Mouse (Mus musculus) midbrain, embryonic 12.5 days (tissue): ENCODE measurements at regions not wholly inside any gene's neighbourhood (a gene's known extent, or its start where the extent isn't known, plus 50 kb on each side); places are given as distances from the start of the nearest gene placed in this dataset.

Experiments used
- ATAC-seq: fragments of 200-750 bp; cut with Nextera tagmentation; 2 replicates; pipeline ENCODE4 v1.8.0; 2017; ENCODE audit warnings: low read depth, moderate TSS enrichment, moderate library complexity; ENCODE audit not compliant: low FRiP score
- H3K27ac ChIP-seq: fragments of 300-500 bp; sonication (generic); replicated peaks from 2 replicates; pipeline ENCODE4 v1.5.1; 2016; ENCODE audit warnings: mild to moderate bottlenecking
- H3K27me3 ChIP-seq: fragments of 300-500 bp; sonication (generic); 2 replicates; pipeline ENCODE4 v1.6.1; 2016; ENCODE audit warnings: mild to moderate bottlenecking
- H3K36me3 ChIP-seq: fragments of 300-500 bp; sonication (generic); 2 replicates; pipeline ENCODE4 v1.6.1; 2016
- H3K4me1 ChIP-seq: fragments of 300-500 bp; sonication (generic); 2 replicates; pipeline ENCODE4 v1.6.1; 2016
- H3K4me2 ChIP-seq: fragments of 300-500 bp; sonication (generic); replicated peaks from 2 replicates; pipeline ENCODE4 v1.6.1; 2016; ENCODE audit warnings: mild to moderate bottlenecking, moderate library complexity
- H3K4me3 ChIP-seq: fragments of 300-500 bp; sonication (generic); 2 replicates; pipeline ENCODE4 v1.5.1; 2016; ENCODE audit warnings: mild to moderate bottlenecking
- H3K9ac ChIP-seq: fragments of 300-500 bp; sonication (generic); replicated peaks from 2 replicates; pipeline ENCODE4 v1.6.1; 2016; ENCODE audit warnings: mild to moderate bottlenecking, moderate library complexity
- H3K9me3 ChIP-seq: fragments of 300-500 bp; sonication (generic); 2 replicates; pipeline ENCODE4 v1.6.1; 2016; ENCODE audit warnings: mild to moderate bottlenecking
- WGBS: fragments of 180-500 bp; shearing (Covaris S2); methylation state at CpG from one replicate; pipeline ENCODE4 v1.1.7; 2016; 5-methylcytosine and 5-hydroxymethylcytosine counted together

- H3K4me3 ChIP-seq = no peak overlapping the region
- ATAC-seq = peak; percentile 49; the same call in 1 of the 2 replicates
- H3K4me2 ChIP-seq = no peak overlapping the region
- no peaks in the 10 kb centered on the region for H3K4me1 ChIP-seq
- H3K9me3 ChIP-seq = no peaks in the 10 kb centered on the region
- no peak overlapping the region for H3K9ac ChIP-seq
- H3K36me3 ChIP-seq = no peaks in the 10 kb centered on the region
- WGBS = 64% methylated on average over 3 of the region's 3 CpGs
- no peak overlapping the region for H3K27ac ChIP-seq
- H3K27me3 ChIP-seq = no peaks in the 10 kb centered on the region
Observed at GRCm38 (mm10) chr5:85403519-85403918, 661.9 kb downstream of the Cenpc1 start.

GRCm38 (mm10) chr5:85360427-85360826 is 705.0 kb downstream of the Cenpc1 start:
- ATAC-seq = no peak

GRCm38 (mm10) chr5:85346762-85347161 is 718.6 kb downstream of the Cenpc1 start:
- H3K36me3 ChIP-seq = no peaks in the 10 kb centered on the region
- H3K27ac ChIP-seq = no peak overlapping the region
- H3K9ac ChIP-seq = no peak overlapping the region
- no peak overlapping the region for H3K4me3 ChIP-seq
- WGBS = 60% methylated on average over 3 of the region's 3 CpGs
- no peaks in the 10 kb centered on the region for H3K27me3 ChIP-seq
- no peaks in the 10 kb centered on the region for H3K9me3 ChIP-seq
- no peak overlapping the region for H3K4me2 ChIP-seq
- 0 out of 2 replicates have a peak, but pooled peaks cover 2% of the 10 kb centered on the region for H3K4me1 ChIP-seq
- peak; percentile 64; the same call in 1 of the 2 replicates for ATAC-seq

More at GRCm38 (mm10) chr5:85360427-85360826, 705.0 kb downstream of the Cenpc1 start:
- Histone ChIP-seq H3K9me3 (no peaks in the 10 kb centered on the region), H3K4me2 (no peak overlapping the region), H3K4me3 (no peak overlapping the region), H3K27me3 (no peaks in the 10 kb centered on the region), H3K36me3 (no peaks in the 10 kb centered on the region), H3K9ac (no peak overlapping the region), H3K4me1 (no peaks in the 10 kb centered on the region), H3K27ac (no peak overlapping the region)

GRCm38 (mm10) chr5:85346066-85346649 is 719.2 kb downstream of the Cenpc1 start:
- no peak overlapping the region for H3K4me2 ChIP-seq
- H3K4me3 ChIP-seq = no peak overlapping the region
- 0 out of 2 replicates have a peak overlapping the region, but pooled peaks have one; percentile 15 for H3K27ac ChIP-seq
- H3K4me1 ChIP-seq = 0 out of 2 replicates have a peak, but pooled peaks cover 2% of the 10 kb centered on the region
- ATAC-seq = no peak
- no peaks in the 10 kb centered on the region for H3K9me3 ChIP-seq
- no peaks in the 10 kb centered on the region for H3K27me3 ChIP-seq
- H3K36me3 ChIP-seq = no peaks in the 10 kb centered on the region
- no peak overlapping the region for H3K9ac ChIP-seq
- WGBS = 78% methylated on average over 7 of the region's 7 CpGs

- Histone ChIP-seq H3K4me1 (peaks cover 3% of the 10 kb centered on the region; the same call in 1 of the 2 replicates), H3K9ac (no peak overlapping the region), H3K36me3 (no peaks in the 10 kb centered on the region), H3K27ac (no peak overlapping the region), H3K4me3 (no peak overlapping the region), H3K4me2 (no peak overlapping the region), H3K27me3 (no peaks in the 10 kb centered on the region), H3K9me3 (no peaks in the 10 kb centered on the region)
- ATAC-seq = no peak
- 75% methylated on average over 4 of the region's 4 CpGs for WGBS
Observed at GRCm38 (mm10) chr5:85341383-85341782, 724.0 kb downstream of the Cenpc1 start.

GRCm38 (mm10) chr5:85337643-85338458 is 727.5 kb downstream of the Cenpc1 start:
- Histone ChIP-seq H3K4me2 (no peak overlapping the region), H3K4me1 (peaks cover 3% of the 10 kb centered on the region; the same call in 1 of the 2 replicates), H3K9ac (no peak overlapping the region), H3K27me3 (no peaks in the 10 kb centered on the region), H3K27ac (no peak overlapping the region), H3K9me3 (no peaks in the 10 kb centered on the region), H3K36me3 (no peaks in the 10 kb centered on the region), H3K4me3 (no peak overlapping the region)
- WGBS = 38% methylated on average over 8 of the region's 8 CpGs
- ATAC-seq = peak; percentile 60

GRCm38 (mm10) chr5:85336944-85337343 is 728.4 kb downstream of the Cenpc1 start:
- Histone ChIP-seq H3K36me3 (no peaks in the 10 kb centered on the region), H3K4me3 (no peak overlapping the region), H3K9ac (no peak overlapping the region), H3K4me2 (no peak overlapping the region), H3K27me3 (no peaks in the 10 kb centered on the region), H3K27ac (no peak overlapping the region), H3K4me1 (peaks cover 3% of the 10 kb centered on the region; the same call in 1 of the 2 replicates), H3K9me3 (no peaks in the 10 kb centered on the region)
- no peak for ATAC-seq
- WGBS = 77% methylated on average over 1 of the region's 1 CpGs
